Mouse (Mus musculus) kidney, adult 8-10 months (tissue): ENCODE results near the gene Rhox3a2.
"Not testable (repeated sequence)": the region's sequence is repeated elsewhere in the genome, so short reads cannot be mapped to it uniquely, and the experiment has no call there.

ENCODE experiments used
- DNase-seq, 2 experiments: peaks; one replicate each; pipeline ENCODE4 v3.0.0; 2022

Gene Rhox3a2

DNA sequence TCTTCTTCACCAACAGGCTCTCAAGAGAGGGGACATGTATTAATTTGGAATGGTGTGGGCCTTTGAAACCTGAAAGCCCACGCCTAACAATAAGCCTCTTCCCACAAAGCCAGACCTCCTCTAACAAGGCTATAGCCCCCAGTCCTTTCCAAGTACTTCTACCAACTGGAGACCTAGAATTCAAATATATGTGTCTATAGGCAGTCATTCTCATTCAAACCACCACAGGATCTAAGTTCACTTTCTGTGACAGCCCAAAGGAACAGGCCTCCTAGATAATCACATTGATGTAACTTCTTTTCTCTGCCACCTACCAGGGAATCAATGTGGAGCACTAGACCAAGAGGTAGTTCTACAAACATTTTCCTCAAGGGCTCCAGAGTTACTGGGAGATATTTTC is at the start of gene Rhox3a2:
Gene Rhox3a2 (plus strand): TSS at position 301 of the 400 bp plus-strand sequence.
- DNase-seq, result not testable (repeated sequence)

DNA sequence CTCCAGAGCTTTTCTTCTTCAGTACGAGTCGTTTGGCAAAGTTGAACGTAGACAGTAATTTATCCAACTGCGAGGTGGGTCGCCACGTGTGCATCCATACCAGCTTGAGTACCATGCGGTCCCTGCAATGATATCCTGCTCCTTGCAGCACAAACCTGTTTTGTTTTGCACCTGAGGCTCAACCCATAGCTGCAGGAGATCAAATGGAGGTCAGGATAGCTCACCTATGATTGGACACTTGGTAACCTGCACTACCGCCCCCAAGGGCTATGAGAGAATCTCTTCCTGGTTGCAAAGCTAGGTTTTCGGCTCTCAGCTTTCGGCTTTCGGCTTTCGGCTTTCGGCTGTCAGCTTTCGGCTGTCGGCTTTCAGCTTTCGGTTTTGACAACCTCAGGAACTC is 10.7 kb downstream of the Rhox3a2 start, which contains the start of gene Rhox4a2:
Gene Rhox4a2 (plus strand): TSS at position 301 of the 400 bp plus-strand sequence.
- DNase-seq, result not testable (repeated sequence)

DNA sequence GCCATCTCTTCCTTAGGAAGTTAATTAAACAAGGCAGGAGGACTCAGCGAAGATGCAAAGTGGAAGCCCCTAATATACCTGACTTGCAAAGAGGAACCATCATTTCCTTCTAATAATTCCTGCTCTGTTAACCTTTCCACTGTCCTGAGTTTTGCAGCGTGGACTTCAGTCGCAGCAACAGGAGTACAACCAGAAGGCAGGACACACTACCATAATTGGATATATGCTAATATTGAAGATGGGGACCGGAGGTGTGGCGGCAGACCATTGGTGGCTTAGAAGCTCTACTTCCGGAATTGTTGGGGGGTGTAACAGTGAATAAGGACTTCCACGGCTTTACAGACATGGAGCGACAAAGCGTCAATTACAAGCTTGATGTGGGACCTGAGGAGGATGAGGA is 31.9 kb downstream of the Rhox3a2 start, which contains the start of gene Rhox2b:
Gene Rhox2b (plus strand): TSS at position 301 of the 400 bp plus-strand sequence.
- DNase-seq, result not testable (repeated sequence)

DNA sequence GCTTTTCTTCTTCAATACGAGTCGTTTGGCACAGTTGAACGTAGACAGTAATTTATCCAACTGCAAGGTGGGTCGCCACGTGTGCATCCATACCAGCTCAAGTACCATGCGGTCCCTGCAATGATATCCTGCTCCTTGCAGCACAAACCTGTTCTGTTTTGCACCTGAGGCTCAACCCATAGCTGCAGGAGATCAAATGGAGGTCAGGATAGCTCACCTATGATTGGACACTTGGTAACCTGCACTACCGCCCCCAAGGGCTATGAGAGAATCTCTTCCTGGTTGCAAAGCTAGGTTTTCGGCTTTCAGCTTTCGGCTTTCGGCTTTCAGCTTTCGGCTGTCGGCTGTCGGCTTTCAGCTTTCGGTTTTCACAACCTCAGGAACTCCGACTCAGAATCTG is 52.4 kb downstream of the Rhox3a2 start, which contains the start of gene Rhox4b:
Gene Rhox4b (plus strand): TSS at position 301 of the 400 bp plus-strand sequence.
- not testable (repeated sequence) for DNase-seq
